Mouse (Mus musculus) ovary, adult 10 weeks (tissue): ENCODE measurements around the gene 1810046K07Rik. TPM values are rescaled to one million over a fixed set of nuclear protein-coding genes. Genes with fewer than 3 reads are reported as not detected.

Source experiments
- polyA plus RNA-seq: library from polyadenylated mRNA; stranded (reverse); fragments of 350-450 nt; fragmentation: Illumina TruSeq; extraction: RNeasy Lipid Tissue Mini Kit (QIAGEN cat#74804); gene quantifications from one replicate; pipeline ENCODE4 v1.2.3, GENCODE M21; 2014

1810046K07Rik gene
- polyA plus RNA-seq: not detected

GRCm38 (mm10) chr9:51328731-51329130 is at the start of gene 1810046K07Rik:
TSS of gene 1810046K07Rik (minus strand) at chr9:51328917.

GRCm38 (mm10) chr9:51278500-51279381 is 50.0 kb downstream of the 1810046K07Rik start, which contains the start of gene Colca2:
TSS of gene Colca2 (minus strand) at chr9:51278569.

Other genes starting within 250 kb of the 1810046K07Rik start
- 10.3 TPM for gene 4833427G06Rik, start 226.8 kb downstream of the 1810046K07Rik start, polyA plus RNA-seq
- gene Gm32742, start 163.4 kb downstream of the 1810046K07Rik start, polyA plus RNA-seq: not detected
- gene Pou2af1, start 115.2 kb downstream of the 1810046K07Rik start, polyA plus RNA-seq: 1.2 TPM
- gene Colca2, start 50.3 kb downstream of the 1810046K07Rik start, polyA plus RNA-seq: 3.2 TPM